Mouse (Mus musculus): ENCODE measurements at regions not wholly inside any gene's neighbourhood (a gene's known extent, or its start where the extent isn't known, plus 50 kb on each side); places are given as distances from the start of the nearest gene placed in this dataset.

- TF ChIP-seq CTCF (conservative IDR thresholded peaks at IDR 0.05; ENCODE audit: insufficient read depth, insufficient read length, low read depth, low read length) (no peak), POLR2A (IDR thresholded peaks at IDR 0.05; ENCODE audit: low read depth, low read length) (no peak)
Observed at GRCm38 (mm10) chr3:60826759-60827158, 175.8 kb upstream of the P2ry1 start.

Measured in kidney, adult 2 months (tissue).